Mouse (Mus musculus): ENCODE results near the gene Eif1ax.
"Not testable (repeated sequence)": the region's sequence is repeated elsewhere in the genome, so short reads cannot be mapped to it uniquely, and the experiment has no call there.

DNA sequence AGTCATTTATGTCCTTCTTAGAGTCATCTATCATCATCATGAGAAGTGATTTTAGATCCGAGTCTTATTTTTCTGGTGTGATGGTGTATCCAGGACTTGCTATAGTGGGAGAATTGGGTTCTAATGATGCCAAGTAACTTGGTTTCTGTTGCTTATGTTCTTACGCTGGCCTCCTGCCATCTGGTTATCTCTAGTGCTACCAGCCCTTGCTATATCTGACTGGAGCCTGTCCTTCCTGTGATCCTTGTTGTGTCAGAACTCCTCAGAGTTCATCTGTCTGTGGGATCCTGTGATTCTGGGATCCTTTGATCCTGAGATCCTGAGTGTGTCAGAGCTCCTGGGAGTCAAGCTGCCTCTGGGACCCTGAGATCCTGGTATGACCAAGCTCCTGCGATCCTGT is 58.5 kb downstream of the Eif1ax start:
- not testable (repeated sequence) for TF ChIP-seq GATA1, TAL1 (IDR thresholded peaks at IDR 0.05; ENCODE audit: low read length)
